Mouse (Mus musculus): ENCODE data around the gene Gm28047. TPM values are rescaled to one million over a fixed set of nuclear protein-coding genes. Genes with fewer than 3 reads are reported as not detected.

The Gm28047 gene
- polyA plus RNA-seq, 1 experiment from 2014 or later: not detected

- Histone ChIP-seq H3K9me3 (ENCODE audit: control insufficient read depth, low read length) (no peaks in the 10 kb centered on the region), H3K9ac (ENCODE audit: low read depth, low read length) (no peak overlapping the region), H3K4me2 (ENCODE audit: low read depth, low read length) (no peak overlapping the region), H3K27ac (ENCODE audit: low read length) (0 out of 2 replicates have a peak overlapping the region, but pooled peaks have one; percentile 33), H3K4me3 (ENCODE audit: low read length) (no peak overlapping the region), H3K36me3 (ENCODE audit: control insufficient read depth, insufficient read depth, low read length) (no peaks in the 10 kb centered on the region), H3K4me1 (ENCODE audit: control insufficient read depth, insufficient read depth, low read length) (peaks cover 15% of the 10 kb centered on the region), H3K27me3 (replicated peaks; ENCODE audit: control insufficient read depth, insufficient read depth, low read length) (no peaks in the 10 kb centered on the region)
- 32% methylated on average over 8 of the region's 8 CpGs for WGBS
- ATAC-seq: peak; percentile 53; the same call in 1 of the 2 replicates
These were observed 30.7 kb downstream of the Gm28047 start for GRCm38 (mm10) chr15:102593996-102594656.

GRCm38 (mm10) chr15:102592674-102593073 lies 32.2 kb downstream of the Gm28047 start:
- H3K36me3 ChIP-seq (ENCODE audit: control insufficient read depth, insufficient read depth, low read length): no peaks in the 10 kb centered on the region
- no peak overlapping the region for H3K9ac ChIP-seq (ENCODE audit: low read depth, low read length)
- no peak for ATAC-seq
- peaks cover 15% of the 10 kb centered on the region for H3K4me1 ChIP-seq (ENCODE audit: control insufficient read depth, insufficient read depth, low read length)
- H3K9me3 ChIP-seq (ENCODE audit: control insufficient read depth, low read length): no peaks in the 10 kb centered on the region
- H3K4me2 ChIP-seq (ENCODE audit: low read depth, low read length): no peak overlapping the region
- H3K27me3 ChIP-seq (replicated peaks; ENCODE audit: control insufficient read depth, insufficient read depth, low read length): no peaks in the 10 kb centered on the region
- H3K27ac ChIP-seq (ENCODE audit: low read length): no peak overlapping the region
- no peak overlapping the region for H3K4me3 ChIP-seq (ENCODE audit: low read length)
- WGBS: 36% methylated on average over 1 of the region's 1 CpGs

- Histone ChIP-seq H3K27ac (ENCODE audit: low read length) (no peak overlapping the region), H3K9me3 (ENCODE audit: control insufficient read depth, low read length) (no peaks in the 10 kb centered on the region), H3K4me3 (ENCODE audit: low read length) (no peak overlapping the region), H3K9ac (ENCODE audit: low read depth, low read length) (no peak overlapping the region), H3K27me3 (replicated peaks; ENCODE audit: control insufficient read depth, insufficient read depth, low read length) (no peaks in the 10 kb centered on the region), H3K4me1 (ENCODE audit: control insufficient read depth, insufficient read depth, low read length) (peaks cover 13% of the 10 kb centered on the region), H3K4me2 (ENCODE audit: low read depth, low read length) (no peak overlapping the region), H3K36me3 (ENCODE audit: control insufficient read depth, insufficient read depth, low read length) (no peaks in the 10 kb centered on the region)
- no peak for ATAC-seq
- WGBS: 87% methylated on average over 1 of the region's 1 CpGs
These were observed 34.3 kb downstream of the Gm28047 start for GRCm38 (mm10) chr15:102590567-102590966.

- peaks cover 7% of the 10 kb centered on the region for H3K4me1 ChIP-seq (ENCODE audit: control insufficient read depth, insufficient read depth, low read length)
- no peaks in the 10 kb centered on the region for H3K27me3 ChIP-seq (replicated peaks; ENCODE audit: control insufficient read depth, insufficient read depth, low read length)
- no peak overlapping the region for H3K9ac ChIP-seq (ENCODE audit: low read depth, low read length)
- ATAC-seq: no peak
- no peak overlapping the region for H3K4me3 ChIP-seq (ENCODE audit: low read length)
- H3K36me3 ChIP-seq (ENCODE audit: control insufficient read depth, insufficient read depth, low read length): no peaks in the 10 kb centered on the region
- no peaks in the 10 kb centered on the region for H3K9me3 ChIP-seq (ENCODE audit: control insufficient read depth, low read length)
- no peak overlapping the region for H3K4me2 ChIP-seq (ENCODE audit: low read depth, low read length)
- 95% methylated on average over 8 of the region's 8 CpGs for WGBS
- H3K27ac ChIP-seq (ENCODE audit: low read length): no peak overlapping the region
These were observed 35.0 kb downstream of the Gm28047 start for GRCm38 (mm10) chr15:102589826-102590225.

GRCm38 (mm10) chr15:102585501-102585900 lies 39.4 kb downstream of the Gm28047 start:
- WGBS: 67% methylated on average over 5 of the region's 5 CpGs
- Histone ChIP-seq H3K9me3 (ENCODE audit: control insufficient read depth, low read length) (no peaks in the 10 kb centered on the region), H3K27ac (ENCODE audit: low read length) (no peak overlapping the region; the same call in 1 of the 2 replicates), H3K36me3 (ENCODE audit: control insufficient read depth, insufficient read depth, low read length) (no peaks in the 10 kb centered on the region; the same call in 1 of the 2 replicates), H3K9ac (ENCODE audit: low read depth, low read length) (no peak overlapping the region), H3K4me2 (ENCODE audit: low read depth, low read length) (no peak overlapping the region), H3K4me1 (ENCODE audit: control insufficient read depth, insufficient read depth, low read length) (no peaks in the 10 kb centered on the region), H3K27me3 (replicated peaks; ENCODE audit: control insufficient read depth, insufficient read depth, low read length) (no peaks in the 10 kb centered on the region), H3K4me3 (ENCODE audit: low read length) (no peak overlapping the region)
- ATAC-seq: no peak

GRCm38 (mm10) chr15:102583708-102584383 lies 41.0 kb downstream of the Gm28047 start:
- Histone ChIP-seq H3K27me3 (replicated peaks; ENCODE audit: control insufficient read depth, insufficient read depth, low read length) (no peaks in the 10 kb centered on the region), H3K4me3 (ENCODE audit: low read length) (no peak overlapping the region), H3K36me3 (ENCODE audit: control insufficient read depth, insufficient read depth, low read length) (no peaks in the 10 kb centered on the region; the same call in 1 of the 2 replicates), H3K9me3 (ENCODE audit: control insufficient read depth, low read length) (no peaks in the 10 kb centered on the region), H3K4me2 (ENCODE audit: low read depth, low read length) (no peak overlapping the region), H3K27ac (ENCODE audit: low read length) (no peak overlapping the region), H3K9ac (ENCODE audit: low read depth, low read length) (no peak overlapping the region), H3K4me1 (ENCODE audit: control insufficient read depth, insufficient read depth, low read length) (no peaks in the 10 kb centered on the region)
- 73% methylated on average over 8 of the region's 8 CpGs for WGBS
- ATAC-seq: no peak

GRCm38 (mm10) chr15:102581205-102581604 lies 43.7 kb downstream of the Gm28047 start:
- no peak for ATAC-seq
- Histone ChIP-seq H3K27ac (ENCODE audit: low read length) (no peak overlapping the region), H3K4me3 (ENCODE audit: low read length) (no peak overlapping the region), H3K36me3 (ENCODE audit: control insufficient read depth, insufficient read depth, low read length) (no peaks in the 10 kb centered on the region; the same call in 1 of the 2 replicates), H3K4me1 (ENCODE audit: control insufficient read depth, insufficient read depth, low read length) (no peaks in the 10 kb centered on the region), H3K9me3 (ENCODE audit: control insufficient read depth, low read length) (no peaks in the 10 kb centered on the region), H3K27me3 (replicated peaks; ENCODE audit: control insufficient read depth, insufficient read depth, low read length) (no peaks in the 10 kb centered on the region), H3K9ac (ENCODE audit: low read depth, low read length) (no peak overlapping the region), H3K4me2 (ENCODE audit: low read depth, low read length) (no peak overlapping the region)
- 67% methylated on average over 1 of the region's 1 CpGs for WGBS

- no peak for ATAC-seq
- Histone ChIP-seq H3K4me3 (ENCODE audit: low read length) (no peak overlapping the region), H3K27ac (ENCODE audit: low read length) (no peak overlapping the region), H3K9ac (ENCODE audit: low read depth, low read length) (no peak overlapping the region), H3K4me2 (ENCODE audit: low read depth, low read length) (no peak overlapping the region), H3K27me3 (replicated peaks; ENCODE audit: control insufficient read depth, insufficient read depth, low read length) (no peaks in the 10 kb centered on the region), H3K9me3 (ENCODE audit: control insufficient read depth, low read length) (no peaks in the 10 kb centered on the region), H3K36me3 (ENCODE audit: control insufficient read depth, insufficient read depth, low read length) (no peaks in the 10 kb centered on the region; the same call in 1 of the 2 replicates), H3K4me1 (ENCODE audit: control insufficient read depth, insufficient read depth, low read length) (no peaks in the 10 kb centered on the region)
- 77% methylated on average over 2 of the region's 2 CpGs for WGBS
These were observed 46.5 kb downstream of the Gm28047 start for GRCm38 (mm10) chr15:102578351-102578750.

- H3K36me3 ChIP-seq (ENCODE audit: control insufficient read depth, insufficient read depth, low read length): no peaks in the 10 kb centered on the region; the same call in 1 of the 2 replicates
- H3K27ac ChIP-seq (ENCODE audit: low read length): no peak overlapping the region
- no peak for ATAC-seq
- H3K4me1 ChIP-seq (ENCODE audit: control insufficient read depth, insufficient read depth, low read length): no peaks in the 10 kb centered on the region
- no peaks in the 10 kb centered on the region for H3K9me3 ChIP-seq (ENCODE audit: control insufficient read depth, low read length)
- no peak overlapping the region for H3K9ac ChIP-seq (ENCODE audit: low read depth, low read length)
- H3K4me2 ChIP-seq (ENCODE audit: low read depth, low read length): no peak overlapping the region
- 77% methylated on average over 1 of the region's 1 CpGs for WGBS
- no peak overlapping the region for H3K4me3 ChIP-seq (ENCODE audit: low read length)
- H3K27me3 ChIP-seq (replicated peaks; ENCODE audit: control insufficient read depth, insufficient read depth, low read length): no peaks in the 10 kb centered on the region
These were observed 47.9 kb downstream of the Gm28047 start for GRCm38 (mm10) chr15:102576972-102577371.

Data from intestine, embryonic 16.5 days (tissue).